ENCODE assay signal across 8 mouse cellular contexts in genomic region chr6:143326956-143327722, GRCm38 (mm10).
A peak's percentile ranks its signal among the peaks of the same experiment; 100 is the strongest.
DNase-seq lines count a peak whose midpoint lies in the region; ATAC-seq lines count a peak whose summit lies in the region.

No protein-coding gene starts in this region.

- H3K9me3 ChIP-seq in heart, embryonic 11.5 days (replicated peaks; ENCODE audit: control insufficient read depth, low read length), result no peaks in the 10 kb centered on the region

- no peaks in the 10 kb centered on the region for H3K27me3 ChIP-seq in heart, embryonic 11.5 days (ENCODE audit: control insufficient read depth, insufficient read depth, low read length)

- H3K9ac ChIP-seq in heart, embryonic 11.5 days (ENCODE audit: low read depth, low read length), result no peak overlapping the region

- DNase-seq in heart, postnatal 36 days, result no peak
- peak; percentile 54 for DNase-seq in CD4-positive, CD25-positive, alpha-beta regulatory T cell, adult 2 months (ENCODE audit: low read depth, low spot score)
- DNase-seq in right cerebral cortex, postnatal 36 days (ENCODE audit: low spot score in 2 of 2), result no peak
- no peak for DNase-seq in left cerebral cortex, postnatal 4 days
- DNase-seq in cerebellum, adult 9-10 months, result no peak

- H3K4me3 ChIP-seq in heart, embryonic 11.5 days (ENCODE audit: low read depth, low read length), result no peak overlapping the region
- peak overlapping the region; percentile 20 for H3K4me3 ChIP-seq in macrophage (ENCODE audit: inconsistent target)

- H3K27ac ChIP-seq in heart, embryonic 11.5 days (ENCODE audit: low read depth, low read length), result no peak overlapping the region
- no peak overlapping the region for H3K27ac ChIP-seq in macrophage

- ATAC-seq in heart, embryonic 11.5 days (replicated peaks; ENCODE audit: insufficient number of reproducible peaks, low FRiP score, low TSS enrichment), result no peak
- ATAC-seq in inflammation-experienced regulatory T-cells, adult 6 months, result peak; percentile 32

- intact Hi-C loops in heart, postnatal 36 days (cut with DNase I), result no loop called here
- intact Hi-C loops in left cerebral cortex, postnatal 4 days (cut with DNase I), result no loop called here

- no peaks in the 10 kb centered on the region for H3K79me2 ChIP-seq in macrophage (ENCODE audit: inconsistent target)

- H3K4me1 ChIP-seq in heart, embryonic 11.5 days (ENCODE audit: control insufficient read depth, insufficient read depth, low read length), result 0 out of 2 replicates have a peak, but pooled peaks cover 4% of the 10 kb centered on the region

- peak overlapping the region; percentile 34 for H3K4me2 ChIP-seq in heart, embryonic 11.5 days

- WGBS in heart, embryonic 11.5 days (ENCODE audit: insufficient replicate concordance), result 76% methylated on average over 22 of the region's 22 CpGs
- WGBS in macrophage (ENCODE audit: missing documents), result 84% methylated on average over 22 of the region's 22 CpGs

- H3K36me3 ChIP-seq in heart, embryonic 11.5 days (ENCODE audit: control insufficient read depth, insufficient read depth, low read length), result no peaks in the 10 kb centered on the region
- no peaks in the 10 kb centered on the region for H3K36me3 ChIP-seq in macrophage (ENCODE audit: inconsistent target)
